Mouse (Mus musculus) splenic B cell, adult 2 months (primary cell): ENCODE results near the gene Pde4dip.

Experiments
- DNase-seq: peaks from one replicate; pipeline ENCODE4 v3.0.0-alpha.2; 2011; ENCODE audit warnings: low read depth, low spot score
- H3K27me3 ChIP-seq: 2 replicates; pipeline ENCODE4 v1.6.1; 2012; ENCODE audit warnings: mild to moderate bottlenecking, low read length, moderate library complexity, mixed read lengths; ENCODE audit not compliant: control insufficient read depth, poor library complexity, insufficient read depth, severe bottlenecking
- H3K36me3 ChIP-seq: 2 replicates; pipeline ENCODE4 v1.6.1; 2012; ENCODE audit warnings: mild to moderate bottlenecking, low read length, moderate library complexity, mixed read lengths; ENCODE audit not compliant: control insufficient read depth, poor library complexity, insufficient read depth, severe bottlenecking

Pde4dip gene

DNA sequence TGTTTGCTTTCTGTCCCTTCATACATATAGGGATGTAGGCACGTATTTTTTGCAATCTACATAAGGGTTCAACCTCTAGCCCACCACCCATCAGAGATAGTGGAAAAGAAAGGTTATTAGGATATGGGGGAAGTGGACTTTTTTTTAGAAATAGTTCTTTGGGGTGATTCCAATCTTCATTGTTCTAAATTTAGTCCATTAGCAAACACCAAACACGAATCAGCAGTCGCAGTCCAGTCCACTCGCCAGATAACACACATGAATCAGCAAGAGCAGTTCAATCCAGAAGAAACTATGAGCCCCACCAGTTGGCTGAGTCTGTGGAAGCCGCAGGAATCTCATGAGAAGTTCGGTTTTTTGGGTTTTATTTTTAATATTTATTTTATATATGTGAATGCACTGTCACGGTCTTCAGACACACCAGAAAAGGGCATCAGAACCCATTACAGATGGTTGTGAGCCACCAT is 213.8 kb downstream of the Pde4dip start, which contains the start of gene Gm17651:
Gm17651 (minus strand) TSS at position 51 of the 467 bp plus-strand sequence.
- no peak for DNase-seq
- Histone ChIP-seq H3K36me3 (peaks cover 9% of the 10 kb centered on the region), H3K27me3 (no peaks in the 10 kb centered on the region)

DNA sequence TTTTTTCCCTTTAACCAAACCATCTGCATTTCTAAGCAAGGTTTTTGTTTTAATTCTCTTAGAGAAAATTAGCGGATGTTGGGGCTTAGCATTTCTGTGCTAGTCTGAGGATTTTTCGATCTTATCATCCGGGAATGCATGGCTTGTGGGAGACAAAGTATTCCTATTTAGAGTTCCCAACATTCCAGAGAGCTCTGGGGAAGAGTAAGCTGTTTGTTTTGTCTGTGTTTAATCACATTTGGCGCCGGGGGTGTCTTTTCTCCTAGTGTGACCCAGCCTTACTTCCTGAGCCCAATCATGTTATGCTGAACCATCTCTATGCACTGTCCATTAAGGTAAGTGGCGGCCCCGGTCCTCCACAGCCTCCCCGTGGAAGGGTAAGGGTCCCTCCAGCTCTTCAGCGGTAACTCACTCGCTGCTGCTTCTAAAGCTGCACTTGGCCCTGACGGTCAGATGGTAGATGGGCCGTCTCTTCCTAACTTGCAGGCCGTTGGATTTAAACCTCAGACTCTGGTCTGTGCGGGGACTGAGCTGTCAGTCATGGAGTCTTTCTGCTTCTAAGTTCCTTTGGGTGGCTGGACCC is 221.3 kb downstream of the Pde4dip start:
- no peak for DNase-seq
- Histone ChIP-seq H3K36me3 (peaks cover 20% of the 10 kb centered on the region), H3K27me3 (no peaks in the 10 kb centered on the region)

DNA sequence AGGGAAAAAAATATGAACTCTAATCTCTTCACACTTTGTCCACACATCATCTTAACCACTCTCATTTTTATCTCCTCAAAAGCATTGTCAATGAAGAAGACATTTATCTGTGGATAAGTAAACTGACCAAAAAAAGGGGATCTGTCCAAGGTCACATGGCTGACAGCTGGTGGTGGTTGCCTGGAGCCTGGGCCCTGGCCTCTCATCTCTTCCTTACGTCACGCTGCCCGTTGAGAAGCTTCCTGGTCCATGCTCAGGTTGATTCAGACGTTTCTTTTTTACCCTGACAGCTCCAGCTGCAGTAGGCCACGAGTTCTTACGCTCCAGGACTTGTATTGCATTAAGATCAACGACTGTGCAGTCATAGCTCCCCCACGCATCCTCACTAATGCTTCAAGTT is 222.4 kb downstream of the Pde4dip start:
- no peak for DNase-seq
- peaks cover 18% of the 10 kb centered on the region for H3K36me3 ChIP-seq

DNA sequence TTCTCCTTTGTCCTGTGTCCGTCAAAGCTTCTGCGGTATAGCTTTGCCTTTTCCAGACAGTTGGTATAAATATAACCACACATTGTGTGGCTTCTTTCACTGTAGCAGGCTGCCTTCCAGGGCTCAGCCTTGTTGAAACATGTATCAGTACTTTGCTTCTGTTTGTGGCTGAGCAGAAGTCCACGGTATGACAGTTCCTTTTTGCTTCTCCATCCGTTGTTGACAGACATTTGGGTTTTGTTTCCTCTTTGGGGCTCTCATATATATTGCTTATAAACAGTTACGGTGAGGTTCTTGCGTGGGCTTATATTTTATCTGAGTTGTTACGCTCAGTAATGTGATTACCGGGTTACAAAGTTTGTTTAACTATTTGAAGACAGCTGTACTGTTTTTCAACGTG is 223.0 kb downstream of the Pde4dip start:
- no peak for DNase-seq
- Histone ChIP-seq H3K36me3 (peaks cover 18% of the 10 kb centered on the region), H3K27me3 (no peaks in the 10 kb centered on the region)

More for the DNA sequence above, 222.4 kb downstream of the Pde4dip start:
- no peaks in the 10 kb centered on the region for H3K27me3 ChIP-seq

- Histone ChIP-seq H3K36me3 (peaks cover 8% of the 10 kb centered on the region), H3K27me3 (no peaks in the 10 kb centered on the region)
- peak; percentile 55 for DNase-seq
Measured at GRCm38 (mm10) chr3:97661206-97661605, 227.3 kb downstream of the Pde4dip start.

DNA sequence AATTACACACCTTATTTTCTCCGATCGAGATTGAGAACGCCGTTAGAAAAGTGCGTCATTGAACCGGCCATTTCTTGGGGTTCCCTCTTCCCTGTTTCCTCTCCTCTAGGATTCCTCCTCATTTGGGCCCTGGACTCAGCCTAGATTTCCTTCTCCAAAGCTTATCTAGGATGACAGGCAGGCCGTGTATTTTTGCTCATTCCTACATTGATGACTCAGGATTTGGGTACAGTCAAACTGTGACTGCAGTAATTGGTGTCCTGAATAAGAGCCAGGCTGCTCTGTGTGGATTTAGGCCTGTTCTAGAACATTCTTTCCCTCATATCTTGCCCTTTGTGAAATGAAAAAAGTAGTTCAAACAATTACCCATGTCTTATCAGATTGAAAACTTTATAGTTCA is 228.8 kb downstream of the Pde4dip start:
- no peak for DNase-seq
- Histone ChIP-seq H3K36me3 (peaks cover 8% of the 10 kb centered on the region), H3K27me3 (no peaks in the 10 kb centered on the region)

- DNase-seq: peak; percentile 17
- Histone ChIP-seq H3K36me3 (peaks cover 1% of the 10 kb centered on the region), H3K27me3 (no peaks in the 10 kb centered on the region)
Measured at GRCm38 (mm10) chr3:97658426-97659193, 229.9 kb downstream of the Pde4dip start.

DNA sequence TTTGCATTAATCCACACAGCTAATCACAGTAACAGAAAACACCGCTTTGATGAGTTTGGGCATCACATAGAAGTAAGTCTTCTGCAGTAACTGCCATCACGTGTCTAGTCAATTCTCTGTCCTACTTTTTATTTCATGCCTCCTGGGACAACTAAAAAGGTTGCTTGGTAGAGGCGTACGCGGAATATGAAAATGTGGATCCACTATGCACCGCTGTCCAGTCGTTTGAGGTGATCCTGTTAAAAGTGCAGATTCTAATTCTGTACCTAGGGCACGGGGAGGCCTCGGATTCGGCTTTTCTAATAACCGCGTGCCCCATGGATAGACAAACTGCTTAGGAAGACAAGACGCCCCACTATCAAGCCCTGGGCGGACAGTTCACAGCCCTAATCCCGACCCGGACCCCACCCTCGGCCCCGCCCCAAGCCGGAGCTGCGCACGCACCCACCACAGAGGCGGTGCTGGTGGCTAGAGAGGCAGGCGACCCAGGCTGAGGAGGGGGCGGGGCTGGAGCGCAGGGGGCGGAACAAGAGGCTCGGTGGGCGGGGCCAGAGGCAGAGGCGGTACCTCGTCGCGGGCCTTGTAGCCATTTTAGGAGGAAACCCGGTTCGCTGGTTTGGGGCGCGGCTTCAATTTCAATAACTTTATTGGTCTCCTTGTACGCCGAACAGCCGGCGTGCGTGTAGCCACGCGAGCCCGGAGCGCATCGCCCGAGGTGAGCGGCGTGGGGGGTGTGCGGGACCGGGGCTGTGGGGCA is 230.7 kb downstream of the Pde4dip start, which contains the start of gene Prkab2:
Prkab2 (plus strand) TSS at position 539 of the 757 bp plus-strand sequence.
- no peaks in the 10 kb centered on the region for H3K36me3 ChIP-seq
- peak; percentile 98 for DNase-seq
- no peaks in the 10 kb centered on the region for H3K27me3 ChIP-seq

DNA sequence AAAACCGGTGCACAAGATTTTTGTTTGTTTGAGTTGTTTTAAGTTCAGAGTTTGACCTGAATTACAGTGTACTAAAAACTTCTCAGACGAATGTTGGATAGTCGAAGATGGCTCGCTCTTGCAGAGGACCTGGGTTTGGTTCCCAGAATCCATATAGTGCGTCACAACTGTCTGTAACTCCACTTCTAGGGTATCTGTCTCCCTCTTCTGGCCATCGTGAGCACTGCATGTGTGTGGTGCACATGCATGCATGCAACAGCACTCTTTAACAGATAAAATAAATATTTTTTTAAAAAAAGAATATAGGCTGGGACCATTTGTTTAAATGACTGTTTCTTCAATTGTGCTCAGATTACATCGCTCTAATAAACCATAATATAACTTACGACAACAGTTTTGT is 233.6 kb downstream of the Pde4dip start:
- peak; percentile 55 for DNase-seq
- H3K36me3 ChIP-seq: no peaks in the 10 kb centered on the region
- no peaks in the 10 kb centered on the region for H3K27me3 ChIP-seq

DNA sequence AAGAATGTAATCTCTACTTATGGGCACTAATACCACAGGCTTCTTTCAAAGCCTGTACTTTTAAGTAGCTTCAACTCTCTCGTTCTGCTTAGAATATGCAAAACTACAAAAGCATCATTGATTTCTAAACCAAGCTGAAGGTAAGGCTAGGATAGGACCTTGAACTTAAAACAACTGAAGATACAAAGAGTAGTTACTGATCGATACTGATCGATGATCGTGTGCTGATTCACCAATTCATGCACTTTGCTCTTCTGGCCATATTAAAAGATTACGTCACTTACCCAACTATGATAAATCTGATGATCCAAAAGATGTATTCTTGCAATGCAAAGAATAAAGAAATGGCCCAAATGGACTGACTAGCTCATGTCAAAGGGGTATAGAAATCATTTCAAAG is 234.7 kb downstream of the Pde4dip start:
- Histone ChIP-seq H3K36me3 (no peaks in the 10 kb centered on the region), H3K27me3 (no peaks in the 10 kb centered on the region)
- DNase-seq: no peak

- Histone ChIP-seq H3K27me3 (no peaks in the 10 kb centered on the region), H3K36me3 (0 out of 2 replicates have a peak, but pooled peaks cover under 1% of the 10 kb centered on the region)
- no peak for DNase-seq
Measured at GRCm38 (mm10) chr3:97651604-97652003, 236.9 kb downstream of the Pde4dip start.

GRCm38 (mm10) chr3:97649469-97649868 is 239.0 kb downstream of the Pde4dip start:
- no peaks in the 10 kb centered on the region for H3K27me3 ChIP-seq
- no peak for DNase-seq
- 0 out of 2 replicates have a peak, but pooled peaks cover 2% of the 10 kb centered on the region for H3K36me3 ChIP-seq

- no peak for DNase-seq
- H3K36me3 ChIP-seq: 0 out of 2 replicates have a peak, but pooled peaks cover 2% of the 10 kb centered on the region
Measured at GRCm38 (mm10) chr3:97649022-97649421, 239.5 kb downstream of the Pde4dip start.

GRCm38 (mm10) chr3:97648518-97648917 is 240.0 kb downstream of the Pde4dip start:
- H3K27me3 ChIP-seq: no peaks in the 10 kb centered on the region
- H3K36me3 ChIP-seq: 0 out of 2 replicates have a peak, but pooled peaks cover 2% of the 10 kb centered on the region

More at GRCm38 (mm10) chr3:97649022-97649421, 239.5 kb downstream of the Pde4dip start:
- no peaks in the 10 kb centered on the region for H3K27me3 ChIP-seq

More at GRCm38 (mm10) chr3:97648518-97648917, 240.0 kb downstream of the Pde4dip start:
- no peak for DNase-seq
